Mouse (Mus musculus): ENCODE measurements around the gene Poll. TPM values are rescaled to one million over a fixed set of nuclear protein-coding genes. Genes with fewer than 3 reads are reported as not detected.
A peak's percentile ranks its signal among the peaks of the same experiment; 100 is the strongest.

Poll gene
- polyA plus RNA-seq, 1 experiment from 2014 or later: 5.1 TPM

- peak; percentile 60 for DNase-seq (ENCODE audit: low spot score)
Measured at GRCm38 (mm10) chr19:45537505-45537904, 22.8 kb downstream of the Poll start.

- no peak for DNase-seq (ENCODE audit: low spot score)
Measured at GRCm38 (mm10) chr19:45535929-45536328, 24.4 kb downstream of the Poll start.

- DNase-seq (ENCODE audit: low spot score): no peak
Measured at GRCm38 (mm10) chr19:45535214-45535735, 25.1 kb downstream of the Poll start.

GRCm38 (mm10) chr19:45533617-45534016 is 26.7 kb downstream of the Poll start:
- no peak for DNase-seq (ENCODE audit: low spot score)

GRCm38 (mm10) chr19:45531554-45531953 is 28.8 kb downstream of the Poll start:
- no peak for DNase-seq (ENCODE audit: low spot score)

GRCm38 (mm10) chr19:45530200-45530995 is 29.9 kb downstream of the Poll start:
- peak; percentile 56 for DNase-seq (ENCODE audit: low spot score)

GRCm38 (mm10) chr19:45529294-45529693 is 31.0 kb downstream of the Poll start:
- DNase-seq (ENCODE audit: low spot score): no peak

- DNase-seq (ENCODE audit: low spot score): peak; percentile 90
Measured at GRCm38 (mm10) chr19:45527931-45528534, 32.3 kb downstream of the Poll start.

GRCm38 (mm10) chr19:45527382-45527781 is 32.9 kb downstream of the Poll start:
- DNase-seq (ENCODE audit: low spot score): no peak

GRCm38 (mm10) chr19:45516264-45516663 is 44.1 kb downstream of the Poll start:
- DNase-seq (ENCODE audit: low spot score): no peak

GRCm38 (mm10) chr19:45515341-45515740 is 45.0 kb downstream of the Poll start:
- no peak for DNase-seq (ENCODE audit: low spot score)

- no peak for DNase-seq (ENCODE audit: low spot score)
Measured at GRCm38 (mm10) chr19:45511406-45511805, 48.9 kb downstream of the Poll start.

- no peak for DNase-seq (ENCODE audit: low spot score)
Measured at GRCm38 (mm10) chr19:45510680-45511079, 49.7 kb downstream of the Poll start.

- no peak for DNase-seq (ENCODE audit: low spot score)
Measured at GRCm38 (mm10) chr19:45507531-45507930, 52.8 kb downstream of the Poll start.

- DNase-seq (ENCODE audit: low spot score): no peak
Measured at GRCm38 (mm10) chr19:45505446-45505845, 54.9 kb downstream of the Poll start.

Other genes starting within 250 kb of the Poll start
- 27.2 and 28.5 TPM in 2 replicates for gene Btrc, start 196.8 kb downstream of the Poll start, polyA plus RNA-seq (2015; fragmentation: Nextera tagmentation; extraction: Ambion mirVana)
- 49.5 and 54.3 TPM in 2 replicates for gene Gm17018, start 84 bp upstream of the Poll start, polyA plus RNA-seq (2015; fragmentation: Nextera tagmentation; extraction: Ambion mirVana)
- 23.0 and 24.5 TPM in 2 replicates for gene Fbxw4, start 99.8 kb upstream of the Poll start, polyA plus RNA-seq (2015; fragmentation: Nextera tagmentation; extraction: Ambion mirVana)
- 0.17 and 0.19 TPM in 2 replicates for gene Fgf8, start 182.4 kb upstream of the Poll start, polyA plus RNA-seq (2015; fragmentation: Nextera tagmentation; extraction: Ambion mirVana)
- gene Npm3, start 189.1 kb upstream of the Poll start, polyA plus RNA-seq (2015; fragmentation: Nextera tagmentation; extraction: Ambion mirVana): 27.4 and 34.1 TPM in 2 replicates
- gene Mgea5, start 223.3 kb upstream of the Poll start, polyA plus RNA-seq (2015; fragmentation: Nextera tagmentation; extraction: Ambion mirVana): 61.0 and 90.5 TPM in 2 replicates